Mouse (Mus musculus) CH12.LX (cell line): Measurements from ENCODE around the gene Kndc1. TPM values are rescaled to one million over a fixed set of nuclear protein-coding genes. Genes with fewer than 3 reads are reported as not detected.

Source experiments
- DNase-seq: peaks from one replicate; pipeline ENCODE4 v3.0.0-alpha.2; 2013; ENCODE audit errors: extremely low read depth
- H3K27ac ChIP-seq: 2 replicates; pipeline ENCODE4 v1.5.1; 2012; ENCODE audit warnings: low read depth, mild to moderate bottlenecking, control low read depth, moderate library complexity; ENCODE audit not compliant: insufficient read depth
- H3K27me3 ChIP-seq: replicated peaks from 2 replicates; pipeline ENCODE3; 2012; ENCODE audit warnings: inconsistent platforms
- H3K36me3 ChIP-seq, 2 experiments: replicated peaks in 1 of 2; 2 replicates each; pipeline versions ENCODE3 to v1.6.1; 2012; ENCODE audit warnings: inconsistent platforms in 1 of 2, low read length in 1 of 2, mild to moderate bottlenecking in 1 of 2, mixed read lengths in 1 of 2, moderate library complexity in 1 of 2; ENCODE audit not compliant: control insufficient read depth in 1 of 2, insufficient read depth in 1 of 2
- H3K4me1 ChIP-seq, 2 experiments: 2 replicates each; pipeline ENCODE4 v1.6.1; 2012; ENCODE audit warnings: inconsistent platforms in 1 of 2, moderate library complexity in 1 of 2; ENCODE audit not compliant: insufficient read depth in 2 of 2, control insufficient read depth in 1 of 2
- H3K4me2 ChIP-seq: 2 replicates; pipeline ENCODE4 v1.6.1; 2012; ENCODE audit warnings: low read depth, mild to moderate bottlenecking, control low read depth; ENCODE audit not compliant: poor library complexity, insufficient read depth, severe bottlenecking
- H3K4me3 ChIP-seq, 3 experiments: fragments of 150-350 bp in 1 of 3; sonication (generic) in 1 of 3; replicated peaks in 1 of 3; 2 replicates each; pipeline versions ENCODE3 to v1.5.1; 2011 to 2012; ENCODE audit warnings: low read depth in 2 of 3, low read length in 2 of 3, mild to moderate bottlenecking in 2 of 3, moderate library complexity in 2 of 3, control low read depth in 1 of 3, improper control_type of control experiment in 1 of 3, inconsistent platforms in 1 of 3, mixed read lengths in 1 of 3; ENCODE audit not compliant: poor library complexity in 1 of 3
- H3K79me2 ChIP-seq: replicated peaks from 2 replicates; pipeline ENCODE4 v1.6.1; 2012; ENCODE audit warnings: mild to moderate bottlenecking, moderate library complexity; ENCODE audit not compliant: control insufficient read depth, poor library complexity, insufficient read depth, severe bottlenecking; ENCODE audit errors: extremely low read depth
- H3K9ac ChIP-seq: 2 replicates; pipeline ENCODE4 v1.6.1; 2012; ENCODE audit warnings: low read depth, mild to moderate bottlenecking, control low read depth, moderate library complexity; ENCODE audit not compliant: insufficient read depth
- H3K9me3 ChIP-seq: replicated peaks from 2 replicates; pipeline ENCODE3; 2012; ENCODE audit warnings: low read length, inconsistent platforms, mixed read lengths
- CHD1 ChIP-seq: IDR thresholded peaks from 2 replicates; pipeline ENCODE4 v1.6.1; 2012; ENCODE audit warnings: low read depth, low read length, improper control_type of control experiment, inconsistent platforms
- CHD2 ChIP-seq: IDR thresholded peaks from 2 replicates; pipeline ENCODE4 v1.6.1; 2011; ENCODE audit warnings: low read length, improper control_type of control experiment
- CTCF ChIP-seq, 2 experiments: IDR thresholded peaks in 1 of 2; conservative IDR thresholded peaks in 1 of 2; 2 replicates each; pipeline ENCODE4 v1.5.1; 2011 to 2012; ENCODE audit warnings: low read depth in 2 of 2, low read length in 2 of 2, improper control_type of control experiment in 1 of 2, inconsistent platforms in 1 of 2, mild to moderate bottlenecking in 1 of 2, moderate library complexity in 1 of 2
- E2F4 ChIP-seq: IDR thresholded peaks from 2 replicates; pipeline ENCODE4 v1.6.1; 2011; ENCODE audit warnings: low read depth, low read length, improper control_type of control experiment; ENCODE audit not compliant: insufficient replicate concordance
- ELF1 ChIP-seq: IDR thresholded peaks from 2 replicates; pipeline ENCODE4 v1.6.1; 2014; ENCODE audit warnings: low read depth, mild to moderate bottlenecking, inconsistent platforms, low read length, improper control_type of control experiment
- EP300 ChIP-seq: IDR thresholded peaks from 2 replicates; pipeline ENCODE4 v1.6.1; 2011; ENCODE audit warnings: low read length, improper control_type of control experiment
- ETS1 ChIP-seq: conservative IDR thresholded peaks from 2 replicates; pipeline ENCODE4 v1.6.1; 2012; ENCODE audit warnings: low read depth, mild to moderate bottlenecking, inconsistent platforms, low read length, improper control_type of control experiment, moderate library complexity
- GABPA ChIP-seq: IDR thresholded peaks from 2 replicates; pipeline ENCODE4 v1.6.1; 2012; ENCODE audit warnings: low read depth, low read length, improper control_type of control experiment, inconsistent platforms; ENCODE audit not compliant: insufficient replicate concordance
- IRF4 ChIP-seq: IDR thresholded peaks from 2 replicates; pipeline ENCODE4 v1.6.1; 2014; ENCODE audit warnings: low read depth, mild to moderate bottlenecking, inconsistent platforms, low read length, improper control_type of control experiment
- JUN ChIP-seq: IDR thresholded peaks from 2 replicates; pipeline ENCODE4 v1.6.1; 2011; ENCODE audit warnings: low read depth, mild to moderate bottlenecking, low read length, improper control_type of control experiment, moderate library complexity; ENCODE audit not compliant: insufficient read depth
- MAX ChIP-seq: IDR thresholded peaks from 2 replicates; pipeline ENCODE4 v1.6.1; 2011; ENCODE audit warnings: low read length, improper control_type of control experiment
- MAZ ChIP-seq: IDR thresholded peaks from 2 replicates; pipeline ENCODE4 v1.6.1; 2012; ENCODE audit warnings: low read depth, mild to moderate bottlenecking, inconsistent platforms, low read length, improper control_type of control experiment, moderate library complexity
- MEF2A ChIP-seq: IDR thresholded peaks from 2 replicates; pipeline ENCODE4 v1.6.1; 2014; ENCODE audit warnings: low read depth, mild to moderate bottlenecking, inconsistent platforms, low read length, improper control_type of control experiment, borderline replicate concordance
- MXI1 ChIP-seq: IDR thresholded peaks from 2 replicates; pipeline ENCODE4 v1.6.1; 2011; ENCODE audit warnings: mild to moderate bottlenecking, low read depth, low read length, improper control_type of control experiment
- MYC ChIP-seq: IDR thresholded peaks from 2 replicates; pipeline ENCODE4 v1.6.1; 2011; ENCODE audit warnings: low read depth, mild to moderate bottlenecking, improper control_type of control experiment, low read length
- NELFE ChIP-seq: IDR thresholded peaks from 2 replicates; pipeline ENCODE4 v1.6.1; 2011; ENCODE audit warnings: low read depth, low read length, improper control_type of control experiment
- NRF1 ChIP-seq: IDR thresholded peaks from 2 replicates; pipeline ENCODE4 v1.6.1; 2014; ENCODE audit warnings: low read depth, mild to moderate bottlenecking, inconsistent platforms, low read length, improper control_type of control experiment, moderate library complexity
- PAX5 ChIP-seq: IDR thresholded peaks from 2 replicates; pipeline ENCODE4 v1.6.1; 2012; ENCODE audit warnings: low read length, inconsistent platforms, mixed read lengths
- POLR2AphosphoS2 ChIP-seq: IDR thresholded peaks from 2 replicates; pipeline ENCODE4 v1.6.1; 2011; ENCODE audit warnings: low read depth, low read length, improper control_type of control experiment
- RAD21 ChIP-seq: IDR thresholded peaks from 2 replicates; pipeline ENCODE4 v1.6.1; 2011; ENCODE audit warnings: low read depth, mild to moderate bottlenecking, low read length, improper control_type of control experiment, moderate library complexity
- SMC3 ChIP-seq: IDR thresholded peaks from 2 replicates; pipeline ENCODE4 v1.6.1; 2011; ENCODE audit warnings: low read depth, low read length, improper control_type of control experiment
- TBP ChIP-seq: conservative IDR thresholded peaks from 2 replicates; pipeline ENCODE4 v1.6.1; 2011; ENCODE audit warnings: low read depth, low read length, improper control_type of control experiment
- UBTF ChIP-seq: IDR thresholded peaks from 2 replicates; pipeline ENCODE4 v1.6.1; 2012; ENCODE audit warnings: low read depth, mild to moderate bottlenecking, inconsistent platforms, low read length, improper control_type of control experiment, moderate library complexity
- USF2 ChIP-seq: conservative IDR thresholded peaks from 2 replicates; pipeline ENCODE4 v1.6.1; 2011; ENCODE audit warnings: low read depth, low read length, improper control_type of control experiment
- ZC3H11A ChIP-seq: IDR thresholded peaks from 2 replicates; pipeline ENCODE4 v1.6.1; 2012; ENCODE audit warnings: low read depth, mild to moderate bottlenecking, inconsistent platforms, low read length, improper control_type of control experiment
- ZKSCAN1 ChIP-seq: IDR thresholded peaks from 2 replicates; pipeline ENCODE4 v1.6.1; 2012; ENCODE audit warnings: low read depth, inconsistent platforms, low read length, improper control_type of control experiment, borderline replicate concordance
- ZMIZ1 ChIP-seq: IDR thresholded peaks from 2 replicates; pipeline ENCODE4 v1.6.1; 2012; ENCODE audit warnings: low read depth, mild to moderate bottlenecking, inconsistent platforms, low read length, improper control_type of control experiment
- ZNF384 ChIP-seq: IDR thresholded peaks from 2 replicates; pipeline ENCODE4 v1.6.1; 2012; ENCODE audit warnings: low read depth, low read length, improper control_type of control experiment, inconsistent platforms
- dilution Hi-C: fragments of 300-500 bp; cut with MboI; formaldehyde crosslinking; loops from 2 replicates; pipeline ENCODE4 v1.14.3; 2020; ENCODE audit warnings: low sequenced_read_pairs; ENCODE audit not compliant: extremely low pct_unique_long_range_greater_than_20kb, extremely low pct_ligation_motif_present
- in situ Hi-C: fragments of 300-500 bp; cut with MboI; formaldehyde crosslinking; loops from 3 replicates; pipeline ENCODE4 v1.14.3; 2019; ENCODE audit warnings: low sequenced_read_pairs, low pct_ligation_motif_present, low pct_unique_long_range_greater_than_20kb, mixed read lengths
- polyA plus RNA-seq: library from polyadenylated mRNA; unstranded; fragments of >175 nt; gene quantifications from 2 replicates; pipeline ENCODE4 v1.2.1, GENCODE M21; 2012; ENCODE audit warnings: low read depth; ENCODE audit not compliant: insufficient read length
- total RNA-seq, 2 experiments: library from RNA; depleted of rRNA; stranded (reverse); fragments of 300-350 nt in 1 of 2; fragments of >200 nt in 1 of 2; gene quantifications; 2 replicates each; pipeline ENCODE4 v1.2.3; 2012 to 2014

Kndc1 gene
- total and polyA plus RNA-seq, 3 experiments, result 2.3 to 5.0 (median 4.0) TPM

DNA sequence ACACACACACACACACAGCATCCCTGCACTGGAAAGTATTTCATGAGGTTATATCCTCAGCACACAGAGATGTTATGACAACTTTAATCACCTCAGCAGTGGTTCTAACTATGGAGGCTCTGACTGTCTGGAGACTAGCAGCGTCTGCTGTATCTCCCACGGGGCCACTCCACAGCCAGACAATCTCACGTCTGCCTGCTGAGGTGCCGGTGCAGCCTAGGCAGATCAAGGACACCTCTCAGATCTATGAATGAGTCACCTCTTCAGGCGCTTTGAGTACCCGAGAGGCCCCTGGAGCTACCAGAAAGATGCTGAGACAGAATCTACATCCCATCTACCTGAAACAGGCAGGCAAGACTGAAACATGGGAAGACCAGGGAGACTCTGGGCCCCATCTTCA is 15.9 kb upstream of the Kndc1 start:
- Histone ChIP-seq H3K9me3 (peaks cover 2% of the 10 kb centered on the region), H3K4me2 (no peak overlapping the region), H3K36me3 (no peaks in the 10 kb centered on the region), H3K27me3 (peaks cover 24% of the 10 kb centered on the region), H3K4me1 (peaks cover 0 to 3% of the 10 kb centered on the region in 2 experiments; a peak in 1 of 4 replicates), H3K9ac (no peak overlapping the region), H3K4me3 (no peak overlapping the region), H3K79me2 (no peaks in the 10 kb centered on the region), H3K27ac (no peak overlapping the region)
- in situ Hi-C loops (loop anchor here (10.0 to 25.0 kb wide), 2 partner anchors 264 to 391 kb away; no protein-coding TSS in a partner anchor), dilution Hi-C loops (no loop called here)
- TF ChIP-seq CHD2 (no peak), EP300 (no peak), NELFE (no peak), PAX5 (no peak), CHD1 (no peak)
- no peak for DNase-seq

DNA sequence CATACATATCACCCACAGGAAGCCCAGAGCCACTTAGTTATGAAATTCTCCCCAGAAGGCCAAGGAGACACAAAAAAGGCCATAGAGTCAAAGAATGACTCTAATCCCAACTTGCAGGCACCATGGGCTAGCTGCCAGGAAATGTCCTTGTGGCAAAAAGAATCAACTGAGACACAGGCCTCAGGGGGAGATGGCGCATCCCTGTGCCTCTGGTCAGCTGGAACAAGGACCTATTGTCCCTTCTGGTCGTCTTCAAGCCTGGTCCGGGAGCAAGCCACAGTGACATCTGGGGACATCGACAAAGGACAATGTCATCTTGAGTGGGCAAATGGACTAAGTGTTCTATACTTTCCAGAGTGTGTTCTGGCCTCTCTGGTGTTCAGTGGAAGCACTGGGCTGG is 11.0 kb upstream of the Kndc1 start:
- no peak for DNase-seq
- H3K36me3 ChIP-seq, result no peaks in the 10 kb centered on the region

DNA sequence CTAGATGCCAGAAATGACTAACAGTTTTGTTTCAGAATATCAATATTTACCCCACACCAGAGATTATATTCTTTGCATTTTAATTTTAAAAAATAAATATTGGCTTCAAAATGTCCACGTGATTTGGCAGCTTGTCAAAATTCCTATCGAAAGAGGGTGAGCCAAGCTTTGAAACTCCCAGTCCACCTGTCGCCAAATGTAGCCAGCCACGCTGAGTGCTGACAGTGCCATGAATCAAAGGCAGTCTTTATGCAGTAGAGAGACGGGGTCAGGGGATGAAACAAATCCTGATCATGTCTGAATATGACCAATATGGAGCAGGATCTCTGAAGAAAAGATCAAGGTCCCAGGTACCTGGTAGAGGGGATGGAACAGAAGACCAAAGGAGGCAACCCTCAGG is 2.7 kb upstream of the Kndc1 start:
- DNase-seq, result no peak
- Histone ChIP-seq H3K79me2 (no peaks in the 10 kb centered on the region), H3K4me3 (no peak overlapping the region), H3K9ac (no peak overlapping the region), H3K4me2 (no peak overlapping the region), H3K9me3 (no peaks in the 10 kb centered on the region), H3K4me1 (no peaks in the 10 kb centered on the region), H3K27ac (no peak overlapping the region), H3K36me3 (no peaks in the 10 kb centered on the region), H3K27me3 (peaks cover 58% of the 10 kb centered on the region)
- dilution Hi-C loops, result no loop called here
- in situ Hi-C loops, result loop anchor here (25.0 kb wide), 1 partner anchor 404 kb away; no protein-coding TSS in a partner anchor
- no peak for TF ChIP-seq GABPA
- TF ChIP-seq MXI1, result no peak
- no peak for TF ChIP-seq PAX5
- TF ChIP-seq MEF2A, result no peak
- TF ChIP-seq ELF1, result no peak
- no peak for TF ChIP-seq ZMIZ1
- TF ChIP-seq USF2, result no peak
- no peak for TF ChIP-seq ZC3H11A
- no peak for TF ChIP-seq SMC3
- TF ChIP-seq NELFE, result no peak
- no peak for TF ChIP-seq CHD1
- no peak; the same call in 1 of the 2 replicates for TF ChIP-seq ZNF384
- TF ChIP-seq ETS1, result no peak
- no peak for TF ChIP-seq MAZ
- TF ChIP-seq TBP, result no peak
- TF ChIP-seq E2F4, result no peak
- TF ChIP-seq IRF4, result no peak

More for the DNA sequence above, 11.0 kb upstream of the Kndc1 start:
- Histone ChIP-seq H3K4me3 (no peak overlapping the region), H3K9ac (no peak overlapping the region), H3K27me3 (peaks cover 37% of the 10 kb centered on the region), H3K27ac (no peak overlapping the region)
- TF ChIP-seq MAX (no peak), ZKSCAN1 (no peak), JUN (no peak), USF2 (no peak), UBTF (no peak), MYC (no peak), E2F4 (no peak), CHD2 (no peak), CTCF (conservative IDR thresholded peaks at IDR 0.05 in 1 of 2, IDR thresholded peaks at IDR 0.05 in 1 of 2; ENCODE audit: low read depth in 2 of 2, low read length in 2 of 2) (no peak), POLR2AphosphoS2 (no peak), SMC3 (no peak), IRF4 (no peak), CHD1 (no peak), RAD21 (no peak), MEF2A (no peak), MAZ (no peak), NRF1 (no peak), EP300 (no peak), PAX5 (no peak)
- TF ChIP-seq, all 38 proteins: peak for 0
- in situ Hi-C loops, result loop anchor here (10.0 to 25.0 kb wide), 2 partner anchors 229 to 396 kb away; no protein-coding TSS in a partner anchor
- Histone ChIP-seq H3K4me2 (no peak overlapping the region), H3K9me3 (peaks cover 8% of the 10 kb centered on the region), H3K79me2 (no peaks in the 10 kb centered on the region), H3K4me1 (no peaks in the 10 kb centered on the region)
- dilution Hi-C loops, result no loop called here
